Mouse (Mus musculus) liver, embryonic 16.5 days (tissue): ENCODE measurements around the gene Snrpa1. TPM values are rescaled to one million over a fixed set of nuclear protein-coding genes. Genes with fewer than 3 reads are reported as not detected.

ENCODE experiments used
- ATAC-seq: fragments of 200-750 bp; cut with Nextera tagmentation; 2 replicates; pipeline ENCODE4 v1.8.0; 2017; ENCODE audit warnings: low read depth, mild to moderate bottlenecking, moderate number of reproducible peaks, moderate library complexity
- H3K27ac ChIP-seq: fragments of 300-500 bp; sonication (generic); 2 replicates; pipeline ENCODE4 v1.5.1; 2014; ENCODE audit warnings: mild to moderate bottlenecking, low read length
- H3K27me3 ChIP-seq: fragments of 300-500 bp; sonication (generic); 2 replicates; pipeline ENCODE4 v1.6.1; 2014; ENCODE audit warnings: low read depth, low read length, mixed read lengths; ENCODE audit not compliant: control insufficient read depth, insufficient read depth
- H3K36me3 ChIP-seq: fragments of 300-500 bp; sonication (generic); 2 replicates; pipeline ENCODE4 v1.6.1; 2014; ENCODE audit warnings: mild to moderate bottlenecking; ENCODE audit not compliant: control insufficient read depth, insufficient read depth
- H3K4me1 ChIP-seq: fragments of 300-500 bp; sonication (generic); 2 replicates; pipeline ENCODE4 v1.6.1; 2014; ENCODE audit warnings: low read depth, low read length, mixed read lengths; ENCODE audit not compliant: control insufficient read depth
- H3K4me2 ChIP-seq: fragments of 300-500 bp; sonication (generic); 2 replicates; pipeline ENCODE4 v1.6.1; 2014; ENCODE audit warnings: low read depth, low read length, mixed read lengths
- H3K4me3 ChIP-seq: fragments of 300-500 bp; sonication (generic); 2 replicates; pipeline ENCODE4 v1.5.1; 2014; ENCODE audit warnings: low read depth, mild to moderate bottlenecking, low read length
- H3K9ac ChIP-seq: fragments of 300-500 bp; sonication (generic); 2 replicates; pipeline ENCODE4 v1.6.1; 2014; ENCODE audit warnings: low read depth, low read length
- H3K9me3 ChIP-seq: fragments of 300-500 bp; sonication (generic); replicated peaks from 2 replicates; pipeline ENCODE4 v1.6.1; 2016; ENCODE audit warnings: low read length; ENCODE audit not compliant: control insufficient read depth
- WGBS: fragments of 180-500 bp; shearing (Covaris S2); extraction: QIAGEN DNeasy Blood & Tissue Kit; methylation state at CpG from one replicate; pipeline ENCODE4 v1.1.7; 2014; ENCODE audit not compliant: insufficient replicate concordance; 5-methylcytosine and 5-hydroxymethylcytosine counted together
- polyA plus RNA-seq: library from polyadenylated mRNA; unstranded; fragments of >200 nt; fragmentation: Nextera tagmentation; extraction: Ambion mirVana; gene quantifications from 2 replicates; pipeline ENCODE4 v1.2.1, GENCODE M21; 2015

Gene Snrpa1
- 65.7 and 75.6 TPM in 2 replicates for polyA plus RNA-seq

- Histone ChIP-seq H3K27ac (no peak within 1 kb of the TSS; the same call in 1 of the 2 replicates), H3K9ac (peak within 1 kb of the TSS; percentile 92), H3K27me3 (no peaks in the 10 kb centered on the region), H3K4me1 (peaks cover 15% of the 10 kb centered on the region), H3K9me3 (no peaks in the 10 kb centered on the region), H3K4me2 (peak within 1 kb of the TSS; percentile 82), H3K4me3 (peak within 1 kb of the TSS; percentile 93), H3K36me3 (peaks cover 7% of the 10 kb centered on the region)
- ATAC-seq: no peak
- 62% methylated on average over 1 of the region's 1 CpGs for WGBS
Measured at GRCm38 (mm10) chr7:66058703-66059102, at the start of gene Snrpa1. TSS of gene Snrpa1 (plus strand) at chr7:66059003.

GRCm38 (mm10) chr7:66010518-66010917, 48.3 kb upstream of the Snrpa1 start:
- Histone ChIP-seq H3K36me3 (no peaks in the 10 kb centered on the region), H3K27ac (no peak overlapping the region), H3K4me3 (no peak overlapping the region), H3K27me3 (no peaks in the 10 kb centered on the region), H3K4me1 (no peaks in the 10 kb centered on the region), H3K9ac (no peak overlapping the region), H3K9me3 (no peaks in the 10 kb centered on the region), H3K4me2 (no peak overlapping the region)
- 47% methylated on average over 6 of the region's 6 CpGs for WGBS
- no peak for ATAC-seq

GRCm38 (mm10) chr7:66027747-66028146, 31.1 kb upstream of the Snrpa1 start:
- Histone ChIP-seq H3K4me2 (no peak overlapping the region), H3K27ac (no peak overlapping the region), H3K4me1 (no peaks in the 10 kb centered on the region), H3K27me3 (no peaks in the 10 kb centered on the region), H3K9ac (no peak overlapping the region), H3K4me3 (no peak overlapping the region), H3K36me3 (no peaks in the 10 kb centered on the region), H3K9me3 (no peaks in the 10 kb centered on the region)
- WGBS: 66% methylated on average over 2 of the region's 2 CpGs
- no peak for ATAC-seq

GRCm38 (mm10) chr7:66028766-66029512, 29.9 kb upstream of the Snrpa1 start:
- Histone ChIP-seq H3K27ac (no peak overlapping the region), H3K27me3 (no peaks in the 10 kb centered on the region), H3K9ac (no peak overlapping the region), H3K9me3 (no peaks in the 10 kb centered on the region), H3K36me3 (no peaks in the 10 kb centered on the region), H3K4me3 (no peak overlapping the region), H3K4me2 (no peak overlapping the region), H3K4me1 (no peaks in the 10 kb centered on the region)
- no peak for ATAC-seq
- WGBS: 52% methylated on average over 6 of the region's 6 CpGs

GRCm38 (mm10) chr7:66036809-66037208, 22.0 kb upstream of the Snrpa1 start:
- Histone ChIP-seq H3K4me1 (no peaks in the 10 kb centered on the region), H3K36me3 (no peaks in the 10 kb centered on the region), H3K9ac (no peak overlapping the region), H3K4me3 (no peak overlapping the region), H3K27me3 (no peaks in the 10 kb centered on the region), H3K9me3 (no peaks in the 10 kb centered on the region), H3K27ac (no peak overlapping the region), H3K4me2 (no peak overlapping the region)
- no peak for ATAC-seq
- WGBS: 47% methylated on average over 8 of the region's 8 CpGs

GRCm38 (mm10) chr7:66038261-66038660, 20.5 kb upstream of the Snrpa1 start:
- Histone ChIP-seq H3K9ac (no peak overlapping the region), H3K27me3 (no peaks in the 10 kb centered on the region), H3K9me3 (no peaks in the 10 kb centered on the region), H3K4me3 (no peak overlapping the region), H3K4me2 (no peak overlapping the region), H3K27ac (no peak overlapping the region), H3K36me3 (no peaks in the 10 kb centered on the region), H3K4me1 (no peaks in the 10 kb centered on the region)
- no peak for ATAC-seq
- 62% methylated on average over 3 of the region's 3 CpGs for WGBS

GRCm38 (mm10) chr7:66038730-66039129, 20.1 kb upstream of the Snrpa1 start:
- Histone ChIP-seq H3K4me3 (no peak overlapping the region), H3K4me1 (no peaks in the 10 kb centered on the region), H3K4me2 (no peak overlapping the region), H3K36me3 (no peaks in the 10 kb centered on the region), H3K27me3 (no peaks in the 10 kb centered on the region), H3K9ac (no peak overlapping the region), H3K27ac (no peak overlapping the region), H3K9me3 (no peaks in the 10 kb centered on the region)
- WGBS: 63% methylated on average over 11 of the region's 11 CpGs
- no peak for ATAC-seq

- ATAC-seq: no peak
- WGBS: 60% methylated on average over 18 of the region's 18 CpGs
- no peaks in the 10 kb centered on the region for H3K27me3 ChIP-seq
Measured at GRCm38 (mm10) chr7:66040026-66040814, 18.6 kb upstream of the Snrpa1 start.

More at GRCm38 (mm10) chr7:66040026-66040814, 18.6 kb upstream of the Snrpa1 start:
- no peak overlapping the region for H3K4me2 ChIP-seq
- no peaks in the 10 kb centered on the region for H3K4me1 ChIP-seq
- no peaks in the 10 kb centered on the region for H3K36me3 ChIP-seq
- no peak overlapping the region for H3K4me3 ChIP-seq
- no peaks in the 10 kb centered on the region for H3K9me3 ChIP-seq
- H3K27ac ChIP-seq: no peak overlapping the region
- H3K9ac ChIP-seq: no peak overlapping the region
